Mouse (Mus musculus) megakaryocyte-erythroid progenitor cell, adult 5-6 weeks (primary cell): ENCODE measurements around the gene Sag. TPM values are rescaled to one million over a fixed set of nuclear protein-coding genes. Genes with fewer than 3 reads are reported as not detected.
"Not testable (repeated sequence)": the region's sequence is repeated elsewhere in the genome, so short reads cannot be mapped to it uniquely, and the experiment has no call there.

Experiments
- ATAC-seq: replicated peaks from 2 replicates; pipeline ENCODE4 v1.8.0; 2016; ENCODE audit warnings: mild to moderate bottlenecking, inconsistent platforms; ENCODE audit not compliant: severe bottlenecking, poor library complexity, low FRiP score, low TSS enrichment
- total RNA-seq, 2 experiments: library from RNA; stranded (forward) in 1 of 2; stranded (reverse) in 1 of 2; fragments of 200-1000, 215-1000 nt in 1 of 2; fragments of >200 nt in 1 of 2; fragmentation: Nextera tagmentation in 1 of 2; gene quantifications; 2 replicates each; pipeline ENCODE4 v1.2.3; 2014 to 2017

Sag gene
- total RNA-seq, 2 experiments from 2014 or later, result 2.0 to 2.1 TPM

DNA sequence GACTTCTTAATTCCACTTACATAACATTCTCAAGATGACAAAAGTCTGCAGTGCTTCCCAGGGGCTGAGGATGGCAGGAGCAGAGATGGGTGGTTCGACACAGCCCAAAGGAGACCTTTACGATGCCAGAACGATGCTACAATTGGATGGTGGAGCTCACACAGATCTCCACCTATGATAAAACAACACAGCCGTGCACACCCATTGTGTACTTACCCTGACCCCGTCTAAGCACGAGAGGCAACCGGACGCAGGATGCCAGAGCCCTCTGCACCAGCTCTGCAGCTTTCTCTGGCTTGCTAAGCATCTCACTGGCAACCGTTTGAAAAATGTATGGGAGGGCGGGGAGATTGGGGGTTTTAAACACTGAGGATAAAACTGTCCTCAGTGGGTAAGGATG lies 8.6 kb downstream of the Sag start:
- no peak for ATAC-seq

DNA sequence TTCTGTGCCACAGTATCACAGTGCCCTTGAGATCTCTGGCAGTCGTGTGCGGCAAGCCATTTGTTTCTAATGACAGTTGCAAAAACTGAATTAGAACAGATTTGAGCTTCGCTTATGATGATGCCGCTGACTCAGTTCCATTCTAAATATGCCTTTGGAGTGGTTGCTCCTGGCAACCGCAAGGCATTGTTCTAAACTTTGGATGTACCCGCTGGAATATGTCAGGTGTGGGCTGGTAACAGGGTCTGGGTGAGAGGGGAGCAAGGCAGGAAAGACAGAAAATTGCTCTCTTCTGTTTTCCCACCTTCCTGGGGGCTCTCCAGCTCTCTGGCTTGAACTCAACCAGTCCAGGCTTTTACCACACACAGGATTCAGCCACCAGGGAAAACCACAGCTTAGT lies 9.7 kb downstream of the Sag start:
- ATAC-seq, result no peak

DNA sequence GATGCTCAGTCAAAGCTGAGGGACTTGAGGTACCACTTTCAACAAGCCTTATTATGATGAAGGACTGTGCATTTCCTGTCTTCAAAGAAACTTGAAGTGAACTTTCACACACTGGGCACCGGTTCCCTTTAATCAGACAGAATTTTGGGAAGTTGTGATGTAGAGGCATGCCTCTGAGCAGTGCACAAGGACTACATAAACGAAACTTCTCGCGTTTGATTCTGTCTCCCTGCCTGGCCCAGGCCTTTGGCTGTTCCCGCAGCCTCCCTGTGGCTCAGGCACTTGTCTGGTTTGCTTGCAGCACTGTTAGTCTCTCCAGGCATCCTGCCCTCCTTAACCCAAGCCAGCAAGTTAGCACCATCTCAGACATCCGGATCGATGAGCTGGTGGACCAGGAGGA lies 10.2 kb downstream of the Sag start:
- ATAC-seq, result no peak

DNA sequence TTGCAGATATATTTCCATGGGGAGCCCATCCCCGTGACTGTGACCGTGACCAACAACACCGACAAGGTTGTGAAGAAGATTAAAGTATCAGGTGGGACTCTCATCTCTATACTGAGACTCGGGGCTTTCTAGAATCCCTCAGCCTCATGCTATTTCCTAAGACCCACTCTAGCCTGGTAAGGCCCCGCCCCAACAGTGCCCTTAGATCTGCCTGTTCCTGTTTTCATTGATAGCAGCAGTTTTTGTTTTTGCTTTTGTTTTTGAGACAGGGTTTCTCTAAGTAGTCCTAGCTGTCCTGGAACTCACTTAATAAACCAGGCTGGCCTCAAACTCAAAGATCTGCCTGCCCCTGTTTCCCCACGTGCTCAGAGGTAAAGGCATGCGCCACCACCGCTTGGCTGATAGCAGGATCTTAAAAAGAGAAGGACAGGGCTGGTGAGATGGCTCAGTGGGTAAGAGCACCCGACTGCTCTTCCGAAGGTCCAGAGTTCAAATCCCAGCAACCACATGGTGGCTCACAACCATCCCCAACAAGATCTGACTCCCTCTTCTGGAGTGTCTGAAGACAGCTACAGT lies 21.0 kb downstream of the Sag start:
- ATAC-seq, result no peak

DNA sequence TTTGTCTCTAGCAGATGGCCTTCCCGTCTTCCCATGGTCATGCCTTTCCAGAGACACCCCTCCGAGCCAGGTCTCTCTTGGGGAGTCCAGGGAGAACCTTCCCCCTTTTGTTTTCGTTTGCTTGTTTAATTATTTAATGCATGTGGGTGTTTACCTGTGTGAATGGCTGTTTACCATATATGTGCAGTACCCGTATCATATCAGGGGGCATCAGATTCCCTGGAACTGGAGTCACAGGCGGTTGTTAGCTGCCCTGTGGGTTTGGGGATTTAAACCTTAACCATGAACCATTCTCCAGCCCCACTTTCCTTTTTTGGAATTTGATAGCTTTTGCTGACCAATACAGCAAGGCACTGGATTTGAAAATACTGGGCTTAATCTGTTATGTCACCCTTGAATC lies 21.8 kb downstream of the Sag start:
- no peak for ATAC-seq

DNA sequence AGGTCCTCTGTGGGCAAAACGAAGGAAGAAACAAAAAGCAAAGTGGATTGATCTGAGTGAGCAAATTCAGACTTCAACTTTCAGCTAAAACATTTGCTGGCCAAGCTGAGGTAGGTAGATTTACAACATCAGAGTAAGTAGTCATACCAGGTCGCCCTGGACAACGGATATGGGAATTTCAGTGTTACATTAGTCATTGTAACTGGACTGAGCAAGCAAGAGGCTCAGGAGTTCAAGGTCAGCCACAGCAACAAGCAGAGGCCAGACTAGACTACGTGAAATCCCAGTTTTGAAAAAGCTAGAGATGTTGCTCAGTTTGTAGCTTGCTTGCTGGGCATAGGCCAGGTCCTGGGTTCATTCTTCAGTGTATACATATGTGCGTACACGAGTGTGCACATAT lies 22.5 kb downstream of the Sag start:
- ATAC-seq, result no peak

DNA sequence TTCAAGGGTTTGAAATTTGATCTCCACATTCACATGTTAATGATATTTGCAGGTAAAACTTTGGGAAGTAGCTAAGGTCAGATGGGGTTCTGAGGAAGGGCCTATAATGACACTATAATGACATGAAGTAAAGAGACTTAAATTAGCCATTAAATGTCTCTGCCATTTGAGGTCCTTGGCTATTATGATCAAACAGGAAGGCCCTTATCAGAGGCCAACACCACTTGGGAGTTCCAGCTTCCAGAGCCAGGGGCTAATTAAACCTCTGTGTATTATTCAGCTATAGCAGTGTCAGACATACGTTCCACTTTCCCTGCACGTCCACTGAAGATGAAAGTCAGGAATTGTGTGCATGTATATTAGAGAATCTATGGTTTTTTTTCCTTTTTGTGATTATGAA lies 23.0 kb downstream of the Sag start:
- ATAC-seq, result no peak

DNA sequence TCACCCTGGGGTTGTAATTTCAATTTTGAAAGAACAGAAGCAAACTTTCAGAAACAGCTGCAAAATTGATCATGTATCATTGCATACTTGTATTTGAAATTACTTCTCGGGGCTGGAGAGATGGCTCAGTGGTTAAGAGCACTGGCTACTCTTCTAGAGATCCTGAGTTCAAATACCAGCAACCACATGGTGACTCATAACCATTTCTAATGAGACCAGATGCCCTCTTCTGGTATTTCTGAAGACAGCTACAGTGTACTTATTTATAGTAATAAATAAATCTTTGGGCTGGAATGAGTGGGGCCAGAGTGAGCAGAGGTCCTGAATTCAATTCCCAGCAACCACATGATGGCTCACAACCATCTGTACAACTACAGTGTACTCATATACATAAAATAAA lies 24.0 kb downstream of the Sag start:
- ATAC-seq, result not testable (repeated sequence)

DNA sequence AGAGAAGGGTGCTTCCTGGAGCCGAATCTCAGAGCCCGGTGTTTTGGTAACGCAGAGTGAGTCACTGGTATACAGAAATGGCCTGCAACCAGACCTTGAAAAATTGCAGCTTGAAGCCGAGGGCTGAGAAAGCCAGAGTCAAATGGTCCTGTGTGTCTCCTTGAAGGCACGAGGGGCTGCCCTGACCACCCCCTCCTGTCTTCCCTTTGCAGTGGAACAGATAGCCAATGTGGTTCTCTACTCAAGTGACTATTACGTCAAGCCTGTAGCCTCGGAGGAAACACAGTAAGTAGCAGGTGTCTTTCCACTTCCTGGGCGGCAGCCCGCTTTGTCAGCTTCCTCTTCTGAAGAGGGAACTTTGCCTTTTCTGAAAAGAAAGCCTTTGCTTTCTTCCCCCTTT lies 24.7 kb downstream of the Sag start:
- ATAC-seq, result peak; percentile 35; the same call in 1 of the 2 replicates

DNA sequence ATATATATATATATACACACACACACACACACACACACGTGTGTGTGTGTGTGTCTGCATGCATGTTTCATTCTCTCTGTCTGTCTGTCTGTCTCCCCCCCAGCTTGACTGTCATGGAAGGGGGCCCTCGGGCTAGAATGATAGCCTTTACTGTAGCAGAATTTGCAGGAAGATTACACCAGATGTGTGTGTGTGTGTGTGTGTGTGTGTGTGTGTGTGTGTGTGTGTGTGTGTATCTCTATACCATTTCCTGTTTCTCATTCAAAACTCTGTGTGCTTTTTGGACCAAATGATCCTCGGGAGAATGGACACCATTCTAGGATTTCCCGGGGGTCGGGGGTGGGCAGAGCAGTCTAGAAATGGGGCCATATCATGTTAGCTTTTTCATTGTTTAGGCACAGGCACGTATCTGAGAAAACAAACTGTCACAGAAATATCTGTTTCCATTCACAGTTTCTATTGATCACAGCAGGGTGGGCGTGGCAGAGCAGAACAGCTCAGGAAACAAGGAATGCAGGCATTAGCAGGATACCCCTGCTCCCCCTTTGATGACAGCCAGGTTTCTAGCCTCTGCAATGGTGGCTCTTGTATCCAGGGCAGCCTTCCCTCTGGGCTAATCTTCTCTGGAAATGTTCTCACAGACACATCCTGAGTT lies 25.6 kb downstream of the Sag start:
- no peak for ATAC-seq

DNA sequence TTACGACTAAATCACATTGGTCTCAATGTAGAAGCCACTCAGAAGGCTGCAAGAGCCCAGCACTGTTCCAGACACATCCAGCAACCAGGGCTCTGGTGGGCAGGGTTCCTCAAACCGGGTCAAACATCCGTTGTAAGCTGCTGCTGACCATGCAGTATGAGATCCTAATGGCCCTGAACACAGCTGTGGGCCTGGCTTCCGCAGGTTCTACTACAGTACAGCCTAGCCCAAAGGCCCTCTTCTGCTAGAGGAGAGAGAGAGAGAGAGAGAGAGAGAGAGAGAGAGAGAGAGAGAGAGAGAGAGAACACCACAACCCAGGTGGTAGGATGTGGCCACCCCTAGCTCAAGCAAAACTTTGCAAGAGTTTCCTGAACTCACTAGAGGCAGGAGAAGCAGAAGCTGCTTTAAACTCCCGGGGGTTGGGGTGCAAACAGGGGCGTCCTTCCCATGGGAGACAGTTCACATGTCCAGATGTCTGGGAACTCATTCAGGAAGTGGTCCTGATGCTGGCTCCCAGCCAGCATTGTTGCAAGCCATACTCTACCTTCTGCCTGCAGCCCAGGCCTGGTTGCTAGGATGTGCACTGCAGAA lies 26.2 kb downstream of the Sag start:
- no peak for ATAC-seq

DNA sequence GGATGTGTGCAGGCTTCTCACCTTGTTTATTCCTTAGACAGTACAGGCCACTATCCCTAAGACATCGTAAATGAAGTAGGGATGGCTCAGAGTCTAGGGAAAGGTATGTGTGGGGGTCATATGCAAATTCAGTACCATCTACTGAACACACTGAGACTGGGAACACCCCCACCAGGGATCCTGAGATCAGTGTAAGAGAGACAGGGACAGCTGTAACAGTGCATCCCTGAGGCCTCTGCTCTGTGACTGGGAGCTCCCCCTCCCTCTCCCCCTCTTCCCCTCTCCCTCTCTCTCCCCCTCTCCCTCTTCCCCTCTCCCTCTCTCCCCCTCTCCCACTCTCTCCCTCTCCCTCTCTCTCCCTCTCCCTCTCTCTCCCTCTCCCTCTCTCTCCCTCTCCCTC lies 33.0 kb downstream of the Sag start:
- no peak for ATAC-seq

DNA sequence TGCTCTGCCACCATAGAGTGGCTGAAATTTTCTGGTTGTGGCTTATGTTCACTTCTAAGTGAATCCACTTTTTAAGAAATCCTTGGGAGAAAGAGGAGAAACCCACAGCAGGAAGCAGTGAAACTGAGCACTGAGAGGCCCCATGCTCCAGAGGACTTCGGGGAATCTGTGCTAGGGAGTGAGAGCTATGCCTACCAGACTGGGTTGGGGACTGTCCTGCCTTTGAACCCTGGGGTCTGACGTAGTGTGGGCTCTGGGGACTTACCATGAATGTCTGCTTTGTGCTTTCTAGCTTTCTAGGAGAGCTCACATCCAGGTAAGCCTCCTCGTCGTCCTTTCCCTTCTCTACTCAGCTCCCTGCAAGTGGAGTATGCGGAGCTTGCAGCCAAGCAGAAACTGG lies 33.5 kb downstream of the Sag start:
- ATAC-seq, result no peak

DNA sequence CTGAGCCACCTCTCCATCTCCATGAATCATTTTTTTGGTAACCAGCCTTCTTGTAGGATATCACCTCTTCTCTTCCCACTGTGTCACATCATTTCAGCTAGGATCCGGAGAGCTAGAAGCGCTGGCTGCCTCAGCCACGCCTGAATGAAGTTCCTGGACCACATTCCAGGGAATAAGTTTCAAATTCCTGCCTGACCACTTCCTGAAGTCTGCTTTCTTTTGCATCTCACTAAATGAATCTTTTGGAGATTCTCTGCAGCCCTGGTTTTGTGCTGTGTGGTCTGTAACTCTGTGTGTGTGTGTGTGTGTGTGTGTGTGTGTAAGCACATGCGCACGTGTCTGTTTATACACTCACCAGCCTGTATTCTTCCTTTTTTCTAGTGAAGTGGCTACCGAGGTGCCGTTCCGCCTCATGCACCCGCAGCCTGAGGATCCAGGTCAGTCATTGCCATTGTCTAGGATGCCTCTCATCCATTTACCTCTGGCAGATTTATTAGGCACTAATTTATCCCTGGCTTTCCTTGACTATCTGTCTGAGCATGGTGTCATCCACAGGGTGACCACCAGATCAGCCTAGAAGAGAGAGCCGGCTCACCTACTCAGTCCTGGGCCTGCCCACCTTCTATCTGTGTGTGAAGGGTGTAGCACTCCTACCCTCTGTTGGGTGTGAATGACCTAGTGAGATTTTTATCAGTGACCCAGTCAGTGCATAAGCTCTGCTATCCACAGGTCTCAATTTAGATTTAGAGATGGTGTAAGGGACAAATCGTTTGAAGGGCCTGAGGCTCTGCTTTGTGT lies 37.1 kb downstream of the Sag start:
- ATAC-seq, result no peak

DNA sequence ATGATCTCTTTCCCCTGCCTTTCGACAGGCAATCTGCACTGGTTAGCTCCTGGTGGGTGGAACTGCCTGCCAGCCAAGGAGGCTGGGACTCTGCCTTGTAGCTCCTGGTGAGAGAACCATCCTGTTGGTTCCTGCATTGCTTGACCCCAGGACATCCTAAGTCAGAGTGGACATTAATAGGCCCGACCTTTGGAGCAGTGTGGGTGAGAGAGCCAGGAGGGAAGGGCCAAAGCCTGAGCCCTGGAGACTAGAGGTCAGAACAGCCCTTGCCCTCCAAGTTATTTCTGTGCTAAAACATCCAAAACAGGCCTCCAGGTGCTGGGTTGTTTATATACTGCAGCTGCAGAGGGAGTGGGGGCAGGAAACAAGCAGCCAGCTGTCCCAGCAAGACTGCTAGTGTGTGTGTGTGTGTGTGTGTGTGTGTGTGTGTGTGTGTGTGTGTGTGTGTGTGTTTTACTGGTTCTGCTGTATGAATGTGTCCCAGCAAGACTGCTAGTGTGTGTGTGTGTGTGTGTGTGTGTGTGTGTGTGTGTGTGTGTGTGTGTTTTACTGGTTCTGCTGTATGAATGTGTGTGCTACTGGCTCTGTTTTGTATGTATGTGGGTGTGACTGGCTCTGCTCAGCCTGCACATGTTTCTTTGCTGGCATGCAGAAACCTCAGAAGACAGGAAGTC lies 43.5 kb downstream of the Sag start:
- 0 out of 2 replicates have a peak, but pooled peaks have one; percentile 13 for ATAC-seq

DNA sequence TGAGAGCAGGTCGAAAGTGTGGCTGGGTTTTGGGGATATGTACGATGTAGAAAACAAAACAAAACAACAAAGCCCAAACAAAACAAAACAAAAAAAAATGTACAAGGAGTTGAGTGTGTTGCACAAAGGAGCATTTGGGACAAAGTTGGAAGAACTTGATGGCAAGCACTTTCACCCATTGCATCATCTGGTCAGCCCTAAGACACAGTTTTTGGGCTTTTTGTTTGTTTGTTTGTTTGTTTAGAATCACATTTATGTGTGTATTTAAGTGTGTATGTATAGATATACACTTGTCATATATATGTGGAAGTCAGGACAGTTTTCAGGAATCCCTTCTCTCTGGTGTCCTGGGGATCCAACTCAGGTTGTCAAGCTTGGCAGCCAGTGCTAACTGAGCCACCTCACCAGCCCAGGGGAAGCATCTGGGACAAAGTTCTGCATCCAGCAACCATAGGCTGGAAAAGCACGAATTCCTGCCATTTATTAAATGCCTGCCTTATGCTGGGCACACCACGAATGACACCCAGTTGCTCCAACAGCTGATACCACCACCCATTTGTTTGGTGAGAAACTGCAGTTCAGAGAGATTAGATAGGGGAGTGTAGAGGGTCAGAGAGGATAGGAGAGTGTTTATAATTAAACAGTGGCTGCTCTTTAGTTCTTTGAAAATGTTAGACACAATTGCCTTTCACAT lies 44.1 kb downstream of the Sag start:
- peak; percentile 56; the same call in 1 of the 2 replicates for ATAC-seq

DNA sequence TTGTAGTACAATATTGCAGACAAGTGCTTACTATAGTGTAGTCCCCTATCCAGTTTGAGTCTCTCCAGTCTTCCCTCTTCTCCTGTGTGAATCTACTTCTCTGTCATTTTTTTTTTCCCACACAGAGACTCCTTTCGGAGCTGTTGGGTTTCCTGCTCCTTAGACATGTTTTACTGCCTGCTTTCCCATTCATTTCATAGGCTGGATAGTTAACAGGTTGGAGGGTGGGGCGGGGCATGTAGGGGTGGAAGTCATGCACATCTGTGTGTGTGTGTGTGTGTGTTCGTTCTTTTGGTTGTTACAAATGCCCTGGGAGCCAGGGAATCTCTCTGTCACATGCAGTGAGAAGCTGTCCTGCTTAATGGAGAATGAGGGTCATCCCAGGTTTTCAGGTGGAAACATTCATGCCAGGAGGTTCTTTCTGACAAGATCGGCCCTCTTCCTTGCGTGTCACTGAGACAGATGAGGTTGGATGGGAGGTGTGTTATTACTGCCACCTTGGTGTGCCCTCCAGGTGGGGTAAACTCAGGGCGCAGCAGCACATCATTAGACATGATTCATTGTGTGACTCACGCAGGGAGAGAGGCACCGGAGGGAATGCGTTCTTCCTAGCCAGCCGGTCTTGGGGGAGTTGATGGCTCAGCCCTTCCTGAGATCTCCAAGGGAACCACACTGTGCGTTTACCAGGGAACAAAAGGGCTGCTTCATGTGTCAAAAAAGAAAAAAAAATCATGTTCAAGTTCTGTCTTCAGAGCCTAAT lies 44.9 kb downstream of the Sag start:
- ATAC-seq, result no peak

DNA sequence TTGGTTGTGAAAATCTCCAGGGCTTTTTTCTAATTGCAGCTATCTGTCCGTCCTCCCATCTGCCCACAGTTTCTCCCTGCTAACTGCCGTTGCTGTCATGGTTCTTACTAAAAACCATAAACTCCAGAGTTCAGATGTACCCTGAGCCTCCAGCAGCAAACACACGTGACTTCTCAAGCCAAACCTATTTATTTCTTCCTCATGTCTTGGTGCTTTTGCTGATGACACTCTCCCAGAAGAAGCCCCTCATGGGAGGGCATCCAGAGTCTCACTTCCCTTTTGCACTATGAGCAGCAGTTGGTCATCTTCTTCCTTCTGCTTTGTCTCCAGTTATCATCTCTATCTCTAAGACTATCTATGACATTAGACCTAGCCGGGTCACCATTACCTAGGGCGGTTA lies 45.8 kb downstream of the Sag start:
- no peak for ATAC-seq

DNA sequence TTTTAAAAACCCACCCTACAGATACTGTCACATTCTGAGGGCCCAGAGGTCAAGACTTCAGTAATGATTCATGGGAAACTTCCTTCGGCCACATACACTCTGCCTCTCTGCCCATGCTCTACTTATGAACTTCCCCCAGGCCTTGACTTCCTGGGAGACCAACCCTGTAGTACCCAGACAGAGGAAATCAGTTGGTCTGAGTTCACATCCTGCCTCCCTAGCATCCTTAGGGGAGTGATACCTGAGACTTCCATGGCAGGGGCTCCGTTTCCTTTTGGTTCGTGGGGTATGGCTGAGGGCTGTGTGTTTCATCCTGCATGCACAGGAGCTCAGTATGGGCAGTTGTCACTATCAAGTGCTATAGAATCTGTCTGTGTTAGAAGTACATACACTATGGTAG lies 47.9 kb downstream of the Sag start:
- ATAC-seq, result no peak
